Mouse (Mus musculus) liver, adult 2 months (tissue): ENCODE results near the gene Gm17606.

Experiments used
- CTCF ChIP-seq: fragments of 200-500 bp; IDR thresholded peaks from 2 replicates; pipeline ENCODE4 v1.5.1; 2011; ENCODE audit warnings: low read depth, low read length, control low read depth
- POLR2A ChIP-seq: fragments of 200-500 bp; IDR thresholded peaks from 2 replicates; pipeline ENCODE4 v1.6.1; 2011; ENCODE audit warnings: low read length, control low read depth; ENCODE audit not compliant: insufficient read depth; ENCODE audit errors: extremely low read depth

DNA sequence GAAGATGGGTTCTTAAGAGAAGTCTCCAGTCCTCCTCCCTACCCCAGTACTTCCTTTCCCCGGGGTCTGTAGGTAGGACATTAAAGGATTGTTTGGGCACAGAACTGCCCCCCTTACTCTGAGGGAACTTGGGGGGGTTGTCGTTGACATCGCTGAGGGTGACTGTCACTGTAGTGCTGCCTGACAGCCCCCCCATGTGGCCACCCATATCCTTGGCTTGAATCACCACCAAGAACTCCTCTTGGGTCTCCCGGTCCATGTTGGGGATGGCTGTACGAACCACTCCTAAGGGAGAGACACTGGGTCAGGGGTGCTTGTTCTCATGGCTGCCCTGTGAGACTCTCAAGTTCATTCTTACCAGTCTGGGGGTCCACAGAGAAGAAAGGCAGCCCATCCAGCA lies 2.5 kb upstream of the Gm17606 start:
- TF ChIP-seq CTCF = no peak
- no peak for TF ChIP-seq POLR2A
